Mouse (Mus musculus): ENCODE measurements at regions not wholly inside any gene's neighbourhood (a gene's known extent, or its start where the extent isn't known, plus 50 kb on each side); places are given as distances from the start of the nearest gene placed in this dataset.
"Not testable (repeated sequence)": the region's sequence is repeated elsewhere in the genome, so short reads cannot be mapped to it uniquely, and the experiment has no call there.

DNA sequence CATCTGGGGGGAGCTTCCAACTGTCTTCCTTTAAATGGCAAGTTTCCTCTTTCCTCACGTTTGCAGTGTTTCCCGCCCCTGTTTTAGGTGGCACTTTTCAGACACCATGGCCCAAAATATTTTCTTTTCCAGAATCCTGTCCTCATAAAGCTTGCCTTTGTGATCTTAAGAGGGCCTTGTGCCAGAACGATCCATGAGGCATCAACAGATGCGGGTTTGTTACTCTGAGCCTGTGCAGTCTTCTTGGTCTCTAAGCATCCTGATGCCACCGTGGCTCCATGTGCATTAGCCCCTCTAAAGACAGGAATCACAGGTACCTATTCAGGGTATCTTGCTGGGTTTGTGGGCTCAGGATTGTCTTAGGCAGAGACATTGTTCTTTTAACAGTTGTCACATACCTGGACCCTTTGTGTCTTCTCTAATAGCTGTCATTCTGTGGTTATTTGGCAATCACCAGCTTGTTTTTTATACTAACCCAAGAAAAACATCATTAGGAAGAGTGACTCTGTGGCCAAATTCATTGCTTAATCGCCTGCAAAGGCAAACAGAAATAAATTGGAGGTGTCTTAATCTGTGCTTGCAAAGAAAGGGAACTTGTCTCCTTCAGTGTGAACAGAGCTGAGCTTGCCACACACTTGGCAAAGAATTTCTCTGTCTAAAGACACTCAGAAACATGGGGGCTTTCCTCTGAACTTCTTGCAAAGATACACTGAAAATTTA, 179.3 kb downstream of the Nuak1 start:
- H3K4me1 ChIP-seq: no peaks in the 10 kb centered on the region
- H3K9me3 ChIP-seq: no peaks in the 10 kb centered on the region
- no peaks in the 10 kb centered on the region for H3K36me3 ChIP-seq
- no peak overlapping the region for H3K27ac ChIP-seq
- no peak overlapping the region for H3K4me3 ChIP-seq
- 78% methylated on average over 6 of the region's 6 CpGs for WGBS
- ATAC-seq (ENCODE audit: low FRiP score, low read depth): no peak
- no peaks in the 10 kb centered on the region for H3K27me3 ChIP-seq
- H3K9ac ChIP-seq: no peak overlapping the region
- no peak overlapping the region for H3K4me2 ChIP-seq (replicated peaks)

DNA sequence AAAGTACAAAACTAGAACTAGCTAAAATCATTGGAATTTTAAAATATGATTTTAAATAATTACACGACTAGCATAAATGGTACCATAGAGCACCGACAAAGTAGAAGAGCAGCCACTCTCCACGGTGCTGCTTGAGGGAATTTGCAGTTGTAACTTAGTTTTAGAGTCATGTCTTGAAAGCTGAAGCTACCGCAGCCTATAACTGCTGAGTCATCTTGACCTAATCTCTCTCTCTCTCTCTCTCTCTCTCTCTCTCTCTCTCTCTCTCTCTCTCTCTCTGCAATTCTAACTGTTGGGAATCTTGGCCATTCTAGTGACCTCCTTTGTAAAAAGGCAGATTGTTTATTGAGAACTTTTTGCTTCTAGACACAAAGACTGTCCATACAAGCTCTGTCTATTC, 177.5 kb downstream of the Nuak1 start:
- Histone ChIP-seq H3K4me3 (no peak overlapping the region), H3K27ac (no peak overlapping the region), H3K4me1 (no peaks in the 10 kb centered on the region), H3K4me2 (replicated peaks) (no peak overlapping the region), H3K9me3 (no peaks in the 10 kb centered on the region), H3K36me3 (no peaks in the 10 kb centered on the region), H3K9ac (no peak overlapping the region), H3K27me3 (no peaks in the 10 kb centered on the region)
- 85% methylated on average over 4 of the region's 4 CpGs for WGBS
- ATAC-seq (ENCODE audit: low FRiP score, low read depth): no peak

DNA sequence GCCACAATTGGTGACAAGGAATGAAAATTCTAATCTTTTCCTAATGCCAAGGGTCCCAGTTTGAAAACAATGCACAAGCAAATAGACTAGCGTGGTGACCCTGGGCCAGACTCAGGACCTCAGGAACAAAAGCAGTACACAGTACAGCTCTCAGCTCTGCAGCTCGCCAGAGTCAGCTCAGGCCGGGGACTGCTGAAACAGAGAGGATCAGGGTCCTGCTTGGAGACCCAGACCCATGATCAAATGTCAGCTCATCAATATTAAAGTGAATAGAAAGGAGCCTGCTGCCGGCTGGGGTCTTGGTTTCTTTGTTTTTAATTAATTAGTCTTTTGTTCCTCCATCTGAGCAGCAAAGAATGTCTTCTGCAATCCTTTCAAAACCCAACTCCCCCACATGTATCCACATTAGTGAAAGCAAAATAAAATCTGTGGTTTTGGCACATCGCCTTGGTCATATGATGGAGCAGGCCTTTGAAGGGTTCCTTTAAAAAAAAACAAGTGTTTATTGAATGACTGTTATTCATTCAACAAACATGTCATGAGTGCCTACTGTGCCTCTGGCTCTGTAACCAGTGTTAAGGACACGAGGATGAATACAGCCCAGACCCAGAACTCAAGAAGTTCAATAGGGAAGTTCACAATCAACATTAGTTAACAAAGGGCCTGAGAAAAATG, 154.4 kb downstream of the Nuak1 start:
- H3K9me3 ChIP-seq: no peaks in the 10 kb centered on the region
- no peak overlapping the region for H3K27ac ChIP-seq
- no peak overlapping the region for H3K9ac ChIP-seq
- no peak overlapping the region for H3K4me2 ChIP-seq (replicated peaks)
- 68% methylated on average over 6 of the region's 6 CpGs for WGBS
- no peaks in the 10 kb centered on the region for H3K36me3 ChIP-seq
- H3K4me1 ChIP-seq: no peaks in the 10 kb centered on the region
- H3K4me3 ChIP-seq: no peak overlapping the region
- no peak for ATAC-seq (ENCODE audit: low FRiP score, low read depth)
- no peaks in the 10 kb centered on the region for H3K27me3 ChIP-seq

DNA sequence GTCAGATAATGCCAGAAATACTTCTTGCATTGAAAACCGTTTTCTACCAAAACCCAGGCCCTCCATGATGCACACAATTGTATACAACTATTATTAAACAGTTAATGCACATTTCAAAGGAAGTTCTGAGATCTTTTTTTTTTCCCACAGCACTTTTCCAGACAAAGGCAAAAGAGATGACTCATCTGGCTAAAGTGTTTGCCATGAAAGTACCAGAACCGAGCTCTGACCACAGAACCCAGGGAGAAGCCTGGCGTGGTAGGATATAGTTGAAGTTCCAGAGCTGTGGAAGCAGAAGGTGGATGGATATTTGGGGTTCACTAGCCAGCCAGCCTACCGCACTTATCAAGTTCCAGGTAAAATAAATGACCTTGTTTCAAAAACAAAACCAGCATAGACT, 146.0 kb downstream of the Nuak1 start:
- Histone ChIP-seq H3K9ac (no peak overlapping the region), H3K4me2 (replicated peaks) (no peak overlapping the region), H3K27me3 (no peaks in the 10 kb centered on the region), H3K36me3 (no peaks in the 10 kb centered on the region), H3K27ac (no peak overlapping the region), H3K4me3 (no peak overlapping the region), H3K4me1 (no peaks in the 10 kb centered on the region), H3K9me3 (no peaks in the 10 kb centered on the region)
- WGBS: 93% methylated on average over 4 of the region's 4 CpGs
- ATAC-seq (ENCODE audit: low FRiP score, low read depth): no peak

DNA sequence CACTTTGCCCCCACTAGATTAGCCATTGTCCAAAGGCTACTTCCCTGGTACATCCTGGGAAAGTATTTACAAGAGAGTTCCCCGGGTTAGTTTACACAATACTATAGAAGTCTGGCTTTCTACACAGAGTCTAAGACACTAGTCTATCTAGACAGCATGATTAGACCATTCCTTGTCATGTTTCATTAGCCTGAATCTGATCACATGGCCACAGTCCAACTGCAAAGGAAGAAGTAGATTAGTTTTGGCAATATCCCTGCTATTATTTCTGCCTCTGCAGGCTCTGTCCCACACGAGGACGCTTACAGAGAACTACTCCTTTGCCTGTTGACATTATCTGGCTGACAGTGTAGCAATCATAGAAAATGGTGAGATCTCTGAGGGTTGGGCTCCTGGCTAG, 144.2 kb downstream of the Nuak1 start:
- H3K27ac ChIP-seq: no peak overlapping the region
- no peak overlapping the region for H3K9ac ChIP-seq
- no peaks in the 10 kb centered on the region for H3K27me3 ChIP-seq
- no peak for ATAC-seq (ENCODE audit: low FRiP score, low read depth)
- 80% methylated on average over 3 of the region's 3 CpGs for WGBS
- H3K9me3 ChIP-seq: no peaks in the 10 kb centered on the region
- H3K36me3 ChIP-seq: no peaks in the 10 kb centered on the region
- no peaks in the 10 kb centered on the region for H3K4me1 ChIP-seq
- H3K4me2 ChIP-seq (replicated peaks): no peak overlapping the region
- H3K4me3 ChIP-seq: no peak overlapping the region

DNA sequence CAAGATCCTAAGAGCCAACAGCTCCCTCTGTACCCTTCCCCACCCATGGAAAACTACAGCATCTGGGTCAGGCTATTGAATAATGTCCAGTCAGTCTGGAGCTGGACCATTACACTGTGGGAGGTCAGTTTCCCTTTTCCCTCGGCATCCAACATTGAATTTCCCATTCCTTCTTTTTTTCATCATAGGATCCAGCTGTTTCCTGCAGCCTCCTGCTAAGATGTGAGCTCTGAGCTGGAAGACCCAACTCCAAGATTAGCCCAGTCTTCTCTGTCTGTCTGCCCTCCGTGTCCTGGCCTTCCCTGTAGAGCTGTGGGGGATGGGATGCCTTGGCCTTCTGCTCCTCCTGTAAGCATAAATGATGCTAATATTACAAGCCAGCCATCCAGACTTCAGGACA, 138.8 kb downstream of the Nuak1 start:
- Histone ChIP-seq H3K36me3 (no peaks in the 10 kb centered on the region), H3K4me2 (replicated peaks) (no peak overlapping the region), H3K9me3 (no peaks in the 10 kb centered on the region), H3K4me3 (no peak overlapping the region), H3K27ac (no peak overlapping the region), H3K27me3 (no peaks in the 10 kb centered on the region), H3K4me1 (no peaks in the 10 kb centered on the region; the same call in 1 of the 2 replicates), H3K9ac (no peak overlapping the region)
- ATAC-seq (ENCODE audit: low FRiP score, low read depth): no peak
- WGBS: 62% methylated on average over 2 of the region's 2 CpGs

DNA sequence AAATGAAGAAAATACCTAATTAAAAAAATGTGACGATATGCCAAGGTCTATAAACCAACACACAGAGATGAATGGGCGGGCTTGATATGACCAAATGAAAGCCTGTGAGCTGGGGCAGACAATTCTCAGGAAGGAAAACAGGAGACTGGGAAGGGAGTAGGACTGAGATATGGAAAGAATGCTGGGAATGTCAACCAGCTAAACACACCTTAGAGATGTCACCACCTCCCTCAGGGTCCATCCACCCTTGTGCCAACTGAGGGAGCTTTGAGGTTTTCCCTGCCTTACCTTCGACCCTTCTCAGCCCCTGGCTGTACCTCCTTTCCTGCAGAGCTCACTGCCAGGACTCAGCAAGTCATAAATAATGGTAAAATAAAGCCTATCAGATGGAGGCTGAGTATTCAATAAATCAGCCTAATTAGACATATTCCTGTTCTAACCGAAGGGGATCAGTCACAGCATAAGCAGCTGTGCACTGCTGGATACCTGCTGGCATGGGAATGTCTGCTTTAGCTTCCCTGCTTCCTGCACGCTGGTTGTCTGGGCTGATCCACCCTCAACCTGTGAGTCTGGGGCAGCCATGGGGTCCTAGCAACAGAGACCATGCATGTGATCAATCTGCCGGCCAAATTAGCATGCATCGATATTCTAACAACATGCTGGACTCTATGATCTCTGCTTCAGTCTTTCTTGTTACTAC, 137.4 kb downstream of the Nuak1 start:
- no peaks in the 10 kb centered on the region for H3K9me3 ChIP-seq
- H3K4me1 ChIP-seq: no peaks in the 10 kb centered on the region; the same call in 1 of the 2 replicates
- no peaks in the 10 kb centered on the region for H3K27me3 ChIP-seq
- no peak overlapping the region for H3K9ac ChIP-seq
- no peak overlapping the region for H3K4me2 ChIP-seq (replicated peaks)
- no peaks in the 10 kb centered on the region for H3K36me3 ChIP-seq
- ATAC-seq (ENCODE audit: low FRiP score, low read depth): peak; percentile 28; the same call in 1 of the 2 replicates
- H3K27ac ChIP-seq: no peak overlapping the region
- WGBS: 36% methylated on average over 7 of the region's 7 CpGs
- H3K4me3 ChIP-seq: no peak overlapping the region

DNA sequence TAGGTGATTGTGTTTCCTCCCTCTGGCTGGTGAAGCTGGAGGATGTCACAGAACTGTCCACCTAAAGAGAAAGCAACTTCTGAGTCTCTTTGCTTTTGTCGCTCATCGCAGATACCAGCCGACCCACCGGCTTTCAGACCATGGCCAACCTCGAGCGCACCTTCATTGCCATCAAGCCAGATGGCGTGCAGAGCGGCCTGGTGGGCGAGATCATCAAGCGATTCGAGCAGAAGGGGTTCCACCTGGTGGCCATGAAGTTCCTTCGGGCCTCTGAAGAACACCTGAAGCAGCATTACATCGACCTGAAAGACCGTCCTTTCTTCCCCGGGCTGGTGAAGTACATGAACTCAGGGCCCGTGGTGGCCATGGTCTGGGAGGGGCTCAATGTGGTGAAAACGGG, 131.7 kb downstream of the Nuak1 start:
- H3K27ac ChIP-seq; H3K27me3 ChIP-seq; H3K4me2 ChIP-seq (replicated peaks); H3K4me3 ChIP-seq; H3K4me1 ChIP-seq; ATAC-seq (ENCODE audit: low FRiP score, low read depth); H3K36me3 ChIP-seq; H3K9me3 ChIP-seq; H3K9ac ChIP-seq: not testable (repeated sequence)
- WGBS: 91% methylated on average over 17 of the region's 17 CpGs

DNA sequence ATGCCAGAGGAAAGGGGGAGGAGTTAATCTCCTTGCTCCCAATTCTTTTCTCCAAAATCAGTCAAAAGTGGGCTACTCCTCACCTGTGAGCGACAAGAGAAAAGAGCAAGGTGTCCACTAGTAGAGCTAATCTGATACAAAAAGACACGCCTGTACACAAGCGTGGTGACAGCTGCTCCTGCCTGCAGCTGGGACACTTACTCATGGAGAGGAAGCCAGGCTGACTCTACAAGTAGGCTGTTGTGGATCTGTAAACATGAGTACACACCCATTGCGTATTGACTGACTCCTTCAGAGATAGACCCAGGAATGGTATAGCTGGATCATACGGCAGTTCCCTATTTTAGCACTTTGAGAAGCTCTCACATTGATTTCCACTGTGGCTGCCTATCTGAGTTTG, 129.7 kb downstream of the Nuak1 start:
- Histone ChIP-seq H3K9ac (no peak overlapping the region), H3K36me3 (no peaks in the 10 kb centered on the region), H3K4me2 (replicated peaks) (no peak overlapping the region), H3K4me3 (no peak overlapping the region), H3K4me1 (no peaks in the 10 kb centered on the region), H3K27ac (no peak overlapping the region), H3K9me3 (no peaks in the 10 kb centered on the region), H3K27me3 (no peaks in the 10 kb centered on the region)
- 90% methylated on average over 5 of the region's 5 CpGs for WGBS
- no peak for ATAC-seq (ENCODE audit: low FRiP score, low read depth)

DNA sequence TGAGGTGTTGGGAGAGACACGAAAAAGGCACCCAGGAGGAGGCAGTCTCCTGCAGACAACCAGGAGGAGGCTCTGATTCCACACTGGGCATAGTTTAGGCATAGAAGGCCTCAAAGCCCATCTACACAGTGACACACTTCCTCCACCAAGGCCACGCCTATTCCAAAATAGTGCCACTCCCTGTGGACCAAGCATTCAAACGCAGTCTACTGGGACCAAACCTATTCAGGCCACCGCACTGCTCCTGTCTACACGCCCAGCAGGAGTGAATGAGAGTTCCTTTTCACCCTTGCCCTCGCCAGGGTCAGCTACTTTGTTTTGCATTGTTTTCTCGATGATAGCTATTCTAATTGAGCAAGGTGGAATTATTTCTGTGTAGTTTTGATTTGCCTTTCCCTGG, 127.7 kb downstream of the Nuak1 start:
- H3K27ac ChIP-seq: no peak overlapping the region
- H3K27me3 ChIP-seq: no peaks in the 10 kb centered on the region
- H3K4me1 ChIP-seq: no peaks in the 10 kb centered on the region
- no peaks in the 10 kb centered on the region for H3K36me3 ChIP-seq
- no peak for ATAC-seq (ENCODE audit: low FRiP score, low read depth)
- H3K9ac ChIP-seq: no peak overlapping the region
- H3K4me2 ChIP-seq (replicated peaks): no peak overlapping the region
- H3K4me3 ChIP-seq: no peak overlapping the region
- WGBS: 76% methylated on average over 7 of the region's 7 CpGs
- H3K9me3 ChIP-seq: no peaks in the 10 kb centered on the region

DNA sequence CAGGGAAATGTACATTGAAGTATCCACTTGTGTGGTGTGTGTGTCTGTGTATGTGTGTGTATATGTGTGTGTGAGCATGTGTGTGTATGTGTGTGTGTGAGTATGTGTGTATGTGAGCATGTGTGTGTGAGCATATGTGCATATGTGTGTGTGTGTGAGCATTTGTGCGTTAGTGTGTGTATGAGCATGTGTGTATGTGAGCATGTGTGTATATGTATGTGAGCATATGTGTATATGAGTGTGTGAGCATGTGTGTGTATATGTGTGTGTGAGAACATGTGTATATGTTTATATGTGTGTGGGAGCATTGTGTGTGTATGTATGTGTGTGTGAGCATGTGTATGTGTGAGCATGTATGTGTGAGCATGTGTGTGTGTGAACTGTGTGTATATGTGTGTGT, 123.5 kb downstream of the Nuak1 start:
- Histone ChIP-seq H3K27ac (no peak overlapping the region), H3K9me3 (no peaks in the 10 kb centered on the region), H3K4me2 (replicated peaks) (no peak overlapping the region), H3K4me1 (no peaks in the 10 kb centered on the region), H3K36me3 (no peaks in the 10 kb centered on the region), H3K9ac (no peak overlapping the region), H3K4me3 (no peak overlapping the region), H3K27me3 (no peaks in the 10 kb centered on the region)
- no peak for ATAC-seq (ENCODE audit: low FRiP score, low read depth)
- 84% methylated on average over 1 of the region's 1 CpGs for WGBS

DNA sequence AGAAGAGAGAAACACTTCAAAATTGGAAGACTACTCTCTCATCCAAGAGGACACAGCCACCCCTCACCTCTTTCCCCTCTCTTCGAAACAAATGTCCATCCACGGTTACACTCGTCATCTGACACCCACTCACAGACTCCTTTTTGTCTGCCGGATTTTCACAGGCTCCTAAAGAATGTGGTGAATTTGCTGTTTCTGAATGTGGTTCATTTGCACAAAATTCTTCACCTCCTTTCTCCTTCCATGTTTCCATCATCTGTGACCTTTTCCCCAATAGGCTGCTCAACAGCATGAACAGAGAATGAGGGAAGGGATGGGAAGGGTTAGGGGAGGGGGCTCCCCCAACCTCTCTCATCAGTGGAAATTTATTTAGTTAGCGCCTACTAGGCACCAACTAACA, 122.4 kb downstream of the Nuak1 start:
- no peak overlapping the region for H3K4me3 ChIP-seq
- H3K27ac ChIP-seq: no peak overlapping the region
- no peaks in the 10 kb centered on the region for H3K9me3 ChIP-seq
- no peaks in the 10 kb centered on the region for H3K36me3 ChIP-seq
- WGBS: 36% methylated on average over 5 of the region's 5 CpGs
- no peak for ATAC-seq (ENCODE audit: low FRiP score, low read depth)
- H3K4me2 ChIP-seq (replicated peaks): no peak overlapping the region
- no peak overlapping the region for H3K9ac ChIP-seq
- H3K27me3 ChIP-seq: no peaks in the 10 kb centered on the region
- no peaks in the 10 kb centered on the region for H3K4me1 ChIP-seq
